Mouse (Mus musculus) neural tube, postnatal 0 days (tissue): ENCODE measurements around the gene Lrrc47. TPM values are rescaled to one million over a fixed set of nuclear protein-coding genes. Genes with fewer than 3 reads are reported as not detected.

Experiments used
- polyA plus RNA-seq: library from polyadenylated mRNA; unstranded; fragments of >200 nt; fragmentation: Nextera tagmentation; extraction: Ambion mirVana; gene quantifications from 2 replicates; pipeline ENCODE4 v1.2.1, GENCODE M21; 2015

Lrrc47 gene
- 20.9 and 25.1 TPM in 2 replicates for polyA plus RNA-seq

GRCm38 (mm10) chr4:154011646-154012089 lies at the start of gene Lrrc47:
Lrrc47 (plus strand) TSS chr4:154011731.

GRCm38 (mm10) chr4:153974431-153975291 lies 36.9 kb upstream of the Lrrc47 start, which contains the start of the genes Dffb and Cep104:
Dffb (minus strand) TSS chr4:153975126.
Cep104 (plus strand) TSS chr4:153975194.

DNA sequence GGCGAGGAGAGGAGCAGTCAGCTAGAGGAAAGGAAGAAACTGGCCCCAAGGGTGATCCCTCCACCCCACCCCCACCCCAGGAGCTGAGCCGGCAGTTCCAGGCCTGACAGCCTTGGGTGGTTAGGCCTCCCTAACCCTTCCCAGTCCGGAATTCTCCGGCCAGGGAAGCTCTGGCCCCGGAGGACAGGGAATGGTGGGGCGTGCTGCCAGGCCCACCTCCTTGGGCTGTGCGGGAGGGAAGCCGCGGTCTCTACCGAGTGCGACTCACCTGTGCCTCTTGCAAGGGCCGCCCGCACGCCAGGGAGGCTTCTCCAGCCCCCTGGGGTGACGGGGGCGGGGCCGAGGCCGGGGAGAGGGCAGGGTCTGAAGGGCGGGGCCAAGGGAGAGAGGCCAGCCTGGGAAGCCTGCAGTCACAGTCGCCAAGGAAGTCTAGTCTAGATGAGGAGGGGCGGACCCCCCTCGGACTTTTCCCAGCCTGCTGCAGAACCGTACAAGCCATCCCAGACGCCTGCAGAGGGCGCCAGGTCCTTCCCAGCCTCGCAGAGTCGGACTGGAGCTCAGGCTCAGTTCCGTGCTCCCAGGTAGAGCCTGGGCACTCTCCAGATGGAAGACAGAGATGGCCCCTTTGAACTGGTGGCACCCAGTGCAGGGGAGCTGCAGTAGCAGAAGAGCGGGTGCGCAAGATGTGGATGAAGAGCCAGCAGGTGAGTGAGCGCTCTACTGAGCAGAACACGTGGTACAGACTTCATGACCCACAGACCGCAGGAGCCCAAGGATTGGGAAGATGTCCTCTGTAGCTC lies 14.3 kb downstream of the Lrrc47 start, which contains the start of gene Smim1:
TSS of gene Smim1 (minus strand) at position 590 of the 800 bp plus-strand sequence.

DNA sequence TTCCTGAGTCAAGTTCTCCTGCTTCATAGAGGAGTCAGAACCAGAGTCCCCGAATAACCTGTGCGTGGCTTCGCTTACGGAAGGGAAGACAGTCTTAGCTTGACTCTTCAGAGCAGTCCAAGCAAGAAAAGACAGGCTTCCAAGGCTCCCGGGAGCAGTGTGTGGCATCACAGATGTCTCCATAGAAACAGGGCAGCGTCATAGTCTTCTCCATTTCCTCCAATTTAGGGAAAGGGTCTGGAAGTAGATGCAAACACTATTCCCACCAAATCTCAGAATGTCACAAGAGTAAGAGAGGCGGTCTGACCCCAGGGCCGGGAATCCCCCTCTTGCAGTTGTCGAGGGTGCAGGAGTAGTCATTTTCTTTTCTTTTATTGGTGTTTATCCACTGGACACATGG lies 31.0 kb downstream of the Lrrc47 start, which contains the start of gene Ccdc27:
TSS of gene Ccdc27 (minus strand) at position 101 of the 400 bp plus-strand sequence.

Other genes starting within 250 kb of the Lrrc47 start
- gene A430005L14Rik, start 54.5 kb upstream of the Lrrc47 start, polyA plus RNA-seq = 48.7 and 56.2 TPM in 2 replicates
- gene Dffb, start 36.6 kb upstream of the Lrrc47 start, polyA plus RNA-seq = 10.0 and 10.5 TPM in 2 replicates
- gene Cep104, start 36.5 kb upstream of the Lrrc47 start, polyA plus RNA-seq = 10.7 and 13.1 TPM in 2 replicates
- gene Smim1, start 14.5 kb downstream of the Lrrc47 start, polyA plus RNA-seq = 23.3 and 26.0 TPM in 2 replicates
- not detected in 2 replicates for gene Ccdc27, start 30.9 kb downstream of the Lrrc47 start, polyA plus RNA-seq
- 0.14 and 0.18 TPM in 2 replicates for gene Trp73, start 128.5 kb downstream of the Lrrc47 start, polyA plus RNA-seq
- 27.7 and 31.4 TPM in 2 replicates for gene Wrap73, start 130.6 kb downstream of the Lrrc47 start, polyA plus RNA-seq
- 241 and 247 TPM in 2 replicates for gene Tprgl, start 148.9 kb downstream of the Lrrc47 start, polyA plus RNA-seq
- gene Megf6, start 159.0 kb downstream of the Lrrc47 start, polyA plus RNA-seq = 7.1 and 7.2 TPM in 2 replicates